Mouse (Mus musculus): ENCODE results near the gene Nemp1. TPM values are rescaled to one million over a fixed set of nuclear protein-coding genes. Genes with fewer than 3 reads are reported as not detected.

Nemp1 gene
- 10 to 100 TPM in 1 of 2 experiments, 1 to 10 TPM in 1; 8.5 to 10.1 TPM for total RNA-seq (2023)

DNA sequence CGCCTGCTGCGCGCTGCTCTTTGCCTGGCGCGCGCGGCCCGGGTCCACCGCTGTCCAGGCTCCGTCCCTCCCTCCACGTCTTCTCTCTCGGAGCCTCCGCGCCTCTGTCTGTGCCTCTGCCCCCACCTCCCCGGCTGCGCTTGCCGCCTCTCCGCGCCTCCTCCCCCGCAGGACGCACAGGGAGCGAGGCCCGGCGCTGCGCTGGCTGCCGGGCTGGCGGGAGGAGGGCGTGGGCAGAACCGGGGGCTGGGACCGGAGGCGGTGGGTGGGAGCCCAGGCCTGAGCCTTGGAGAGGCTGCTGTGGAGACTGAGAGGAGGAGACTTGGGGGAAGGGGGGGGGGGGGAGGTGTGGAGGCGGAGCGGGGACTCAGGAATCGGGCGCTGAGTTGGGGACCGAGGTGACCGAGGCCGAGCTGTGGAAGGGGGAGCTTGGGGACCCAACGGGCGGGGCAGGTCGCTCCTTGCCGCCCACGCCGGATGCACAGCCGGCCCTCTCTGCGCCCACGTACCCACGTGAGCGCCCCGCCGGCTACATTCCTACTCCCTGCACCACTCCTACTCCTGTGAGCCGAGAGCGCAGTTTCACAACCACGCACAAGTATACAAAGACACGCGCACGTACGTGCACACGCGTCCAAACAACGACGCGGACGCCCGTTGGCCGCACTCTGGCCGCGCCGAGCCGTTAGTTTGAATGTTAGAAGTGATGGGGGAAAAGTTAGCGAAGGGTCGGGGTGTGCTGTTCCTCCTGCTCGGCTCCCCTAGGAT is at the start of gene Nemp1:
TSS of gene Nemp1 (plus strand) at position 401 of the 768 bp plus-strand sequence.

DNA sequence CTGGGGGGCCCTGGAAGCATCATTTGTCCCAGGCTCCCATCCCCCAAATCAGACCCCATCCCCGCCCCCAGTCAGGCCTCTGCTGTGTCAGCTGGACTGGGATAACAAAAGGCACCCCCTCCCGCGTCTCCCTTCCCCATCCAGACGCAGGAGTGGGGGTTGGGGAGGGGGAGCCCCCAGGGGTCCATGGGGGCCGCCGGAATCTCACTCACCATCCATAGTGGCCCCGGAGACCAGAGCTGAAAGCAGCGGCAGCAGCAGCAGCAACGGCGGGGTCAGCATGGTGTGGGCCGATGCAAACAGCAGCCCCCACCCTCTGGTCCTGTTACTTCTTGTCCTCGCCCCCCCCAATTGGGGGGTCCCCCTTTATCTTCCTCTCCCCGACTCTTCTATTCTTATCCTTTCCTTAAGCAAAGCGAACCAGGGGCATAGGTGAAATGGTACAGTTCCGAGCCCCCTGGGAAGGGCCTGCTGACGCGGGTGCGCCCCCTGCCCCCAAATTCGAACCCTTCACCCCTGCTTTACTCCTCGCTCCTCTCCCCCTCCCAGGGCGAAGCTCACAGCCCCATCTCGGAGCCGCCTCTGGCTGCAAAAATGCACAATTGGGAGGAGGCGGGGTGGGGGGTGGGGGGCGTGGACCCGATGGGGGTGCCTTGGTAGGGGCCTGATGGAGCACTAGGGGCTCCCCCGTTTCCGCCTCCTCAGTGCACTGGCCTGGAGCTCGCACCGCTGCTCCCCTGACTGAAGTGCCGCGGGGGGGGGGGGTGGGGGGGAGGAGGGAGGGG is 46.1 kb upstream of the Nemp1 start, which contains the start of gene Lrp1:
TSS of gene Lrp1 (minus strand) at position 743 of the 785 bp plus-strand sequence.

DNA sequence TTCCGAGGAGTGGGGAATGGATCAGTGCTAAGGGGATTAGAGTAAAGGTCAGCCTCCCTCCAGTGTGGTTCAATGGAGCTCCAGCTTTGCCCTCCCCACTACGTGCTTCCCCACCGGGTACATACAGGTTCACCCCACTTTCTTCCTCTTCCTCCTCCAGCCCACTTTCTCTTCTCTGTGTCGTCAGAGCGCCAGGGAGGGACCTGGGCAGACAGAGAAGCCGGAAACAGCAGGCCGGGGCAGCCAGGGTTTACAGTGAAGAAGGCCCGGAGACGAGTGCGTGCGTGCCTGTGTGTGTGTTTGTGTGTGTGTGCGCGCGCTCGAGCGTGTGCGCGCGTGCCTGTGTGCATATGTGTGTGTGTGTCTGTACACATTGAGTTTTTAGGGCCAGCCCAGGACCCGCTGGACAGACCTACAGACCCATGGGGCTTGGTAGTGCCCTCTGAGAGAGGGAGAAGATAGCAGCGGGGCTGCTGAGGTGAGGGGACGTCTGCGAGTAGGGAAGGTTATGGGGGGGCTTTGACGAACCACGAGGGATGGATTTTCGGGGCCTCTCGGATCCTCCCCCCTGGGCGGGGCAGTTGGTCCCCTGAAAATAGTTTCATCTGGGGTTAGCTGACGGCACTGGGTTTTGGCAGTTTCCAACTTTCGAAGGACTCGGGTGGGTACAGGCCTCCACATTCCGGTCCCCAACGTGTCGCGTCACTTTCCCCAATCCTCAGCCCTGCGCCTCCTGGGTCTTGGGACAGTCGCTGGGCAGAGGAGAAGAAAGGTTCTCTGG is 23.7 kb upstream of the Nemp1 start, which contains the start of gene Stat6:
TSS of gene Stat6 (plus strand) at position 215 of the 781 bp plus-strand sequence.

DNA sequence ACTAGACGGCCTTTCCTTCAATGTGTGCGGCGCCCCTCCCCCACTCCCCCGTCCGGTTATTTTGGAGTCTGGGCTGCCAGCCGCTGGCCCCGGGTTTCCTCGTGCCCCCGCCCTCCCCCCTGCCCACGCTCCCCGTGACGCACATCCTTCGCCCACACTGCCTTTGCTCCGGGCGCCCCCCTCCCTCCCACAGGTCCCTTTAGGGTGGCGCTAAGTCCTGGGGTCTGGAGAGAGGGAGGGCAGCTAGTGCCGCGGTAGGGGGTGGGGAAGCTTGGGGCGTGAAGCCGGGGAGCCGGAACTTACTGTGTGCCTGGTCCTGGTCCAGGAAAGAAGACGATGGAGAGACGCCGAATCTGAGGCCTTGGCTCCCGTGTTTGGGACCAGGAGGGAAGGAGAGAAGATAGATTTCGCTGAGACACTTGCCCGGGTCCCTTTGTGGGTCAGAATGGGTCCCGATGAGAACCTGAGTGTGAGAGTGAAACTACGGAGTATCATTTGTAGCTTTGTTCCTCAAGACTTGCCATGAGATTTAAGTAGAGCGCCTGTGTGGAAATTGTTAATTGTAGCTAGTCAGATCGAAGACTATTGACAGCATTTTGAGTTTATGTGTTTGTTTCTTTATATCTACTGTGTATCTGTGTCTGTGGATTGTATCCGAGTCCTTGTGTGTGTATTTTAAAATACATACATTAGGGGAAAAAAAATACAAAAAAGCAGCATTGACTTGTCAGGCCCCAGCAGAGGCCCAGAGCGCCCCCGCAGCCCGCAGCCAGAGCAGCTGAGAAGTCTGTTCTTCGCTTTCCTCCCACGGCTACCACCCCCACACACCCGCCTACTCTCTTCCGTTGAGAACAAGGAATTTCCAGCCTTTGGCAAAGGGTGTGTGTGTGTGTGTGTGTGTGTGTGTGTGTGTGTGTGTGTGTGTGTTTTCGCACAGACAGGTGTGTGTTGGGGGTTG is 1.7 kb downstream of the Nemp1 start, which contains the start of gene Nab2:
TSS of gene Nab2 (minus strand) at position 476 of the 958 bp plus-strand sequence.

DNA sequence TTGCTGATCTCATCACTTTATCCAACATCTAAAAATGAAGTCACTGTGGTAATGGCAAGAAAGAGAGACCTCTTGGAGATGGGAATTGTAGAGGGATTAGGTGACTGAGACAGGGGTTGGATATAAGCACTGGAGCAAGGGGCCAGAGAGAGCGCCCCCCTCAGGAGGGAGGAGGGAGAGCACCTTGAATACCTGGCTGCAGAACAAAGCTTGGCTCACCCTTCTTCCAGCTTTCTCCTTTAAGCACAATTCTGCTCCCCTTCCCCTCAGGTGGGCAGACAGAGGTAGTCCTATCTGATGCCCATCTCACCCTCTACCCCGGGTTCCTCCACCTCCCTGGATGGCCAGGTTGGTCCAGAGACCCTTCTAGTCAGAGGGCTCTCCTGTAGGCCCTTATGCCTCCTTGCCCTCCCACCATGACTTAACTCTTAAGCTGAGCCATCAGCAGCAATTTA is 38.1 kb downstream of the Nemp1 start, which contains the start of gene Myo1a:
TSS of gene Myo1a (plus strand) at position 405 of the 455 bp plus-strand sequence.

DNA sequence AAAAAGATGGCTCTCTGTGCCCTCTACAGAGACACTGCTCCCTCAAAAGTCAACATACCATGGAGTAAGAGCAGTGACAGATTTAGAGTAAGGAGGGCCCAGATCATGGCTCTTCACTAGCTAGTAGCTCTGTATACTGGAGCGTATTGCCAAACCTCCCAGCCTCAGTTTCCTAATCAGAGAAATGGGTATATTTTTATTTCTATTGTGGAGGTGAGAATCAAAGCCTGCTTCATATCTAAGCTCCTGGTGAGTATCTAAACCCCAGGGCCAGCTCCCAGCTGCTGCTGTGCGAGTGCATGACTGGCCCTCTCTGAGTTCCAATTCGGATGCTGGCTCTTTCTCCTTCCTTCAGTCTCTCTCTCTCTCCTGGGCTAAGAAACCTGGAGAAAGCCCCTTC is 57.5 kb downstream of the Nemp1 start, which contains the start of gene Tac2:
TSS of gene Tac2 (plus strand) at position 301 of the 400 bp plus-strand sequence.

DNA sequence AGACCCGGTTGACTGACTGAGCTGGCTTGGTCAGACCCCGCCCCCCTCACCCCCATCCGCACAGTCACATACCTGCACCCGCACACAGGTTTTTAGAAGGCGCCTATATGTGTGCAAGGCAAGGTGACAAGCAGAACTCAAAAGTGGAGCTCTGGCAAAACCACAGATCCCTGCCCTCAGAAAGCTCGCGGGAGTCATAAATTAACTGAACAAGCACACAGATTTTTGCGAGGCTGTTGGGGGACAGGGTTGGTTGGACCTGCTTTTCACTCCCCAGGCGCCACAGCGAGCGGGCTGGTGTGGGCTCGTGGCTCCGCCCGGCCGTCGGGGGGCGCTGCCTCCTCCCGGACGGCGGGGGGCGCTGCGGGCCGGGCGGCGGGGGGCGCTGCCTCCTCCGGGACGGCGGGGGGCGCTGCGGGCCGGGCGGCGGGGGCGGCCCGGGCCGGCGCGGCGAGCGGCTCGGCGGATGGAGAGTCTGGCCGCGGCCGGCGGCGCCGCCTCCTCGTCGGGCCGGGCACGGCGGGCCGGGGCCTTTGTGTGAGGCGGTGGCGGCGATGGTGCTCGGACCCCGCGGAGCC is 72.5 kb downstream of the Nemp1 start, which contains the start of gene Zbtb39:
TSS of gene Zbtb39 (plus strand) at position 456 of the 578 bp plus-strand sequence.

Other genes starting within 250 kb of the Nemp1 start
- gene Stac3, start 165.2 kb upstream of the Nemp1 start, total RNA-seq (2023), result 1 to 10 TPM; 1.7 to 4.4 TPM
- not detected for gene Ndufa4l2, start 151.9 kb upstream of the Nemp1 start, total RNA-seq (2023)
- 10 to 100 TPM; 26.5 to 28.3 TPM for gene Shmt2, start 144.5 kb upstream of the Nemp1 start, total RNA-seq (2023)
- not detected for gene Nxph4, start 132.3 kb upstream of the Nemp1 start, total RNA-seq (2023)
- gene Lrp1, start 45.8 kb upstream of the Nemp1 start, total RNA-seq (2023), result 100 to 1,000 TPM in 1 of 2 experiments, 10 to 100 TPM in 1; 82.2 to 126 TPM
- 100 to 1,000 TPM; 214 to 227 TPM for gene Stat6, start 23.9 kb upstream of the Nemp1 start, total RNA-seq (2023)
- gene Nab2, start 1.7 kb downstream of the Nemp1 start, total RNA-seq (2023), result 1 to 10 TPM in 1 of 2 experiments, under 1 TPM in 1; 0.58 to 2.0 TPM
- gene Myo1a, start 38.3 kb downstream of the Nemp1 start, total RNA-seq (2023), result under 1 TPM; 0.27 to 0.42 TPM
- gene Tac2, start 57.6 kb downstream of the Nemp1 start, total RNA-seq (2023), result 1 to 10 TPM in 1 of 2 experiments, under 1 TPM in 1; 0.60 to 1.5 TPM
- gene Zbtb39, start 72.6 kb downstream of the Nemp1 start, total RNA-seq (2023), result 10 to 100 TPM; 17.7 to 17.8 TPM
- gene Gpr182, start 84.8 kb downstream of the Nemp1 start, total RNA-seq (2023), result under 1 TPM; 0.15 to 0.22 TPM
- gene Rdh1, start 92.8 kb downstream of the Nemp1 start, total RNA-seq (2023), result under 1 TPM; 0.20 to 0.75 TPM
- not detected for gene Rdh16f1, start 92.9 kb downstream of the Nemp1 start, total RNA-seq (2023)
- gene Rdh9, start 109.5 kb downstream of the Nemp1 start, total RNA-seq (2023), result under 1 TPM; 0.42 to 0.44 TPM
- gene Rdh16, start 134.3 kb downstream of the Nemp1 start, total RNA-seq (2023), result under 1 TPM; 0.18 to 0.24 TPM
- gene Rdh19, start 183.0 kb downstream of the Nemp1 start, total RNA-seq (2023), result not detected
- not detected for gene Rdh16f2, start 199.6 kb downstream of the Nemp1 start, total RNA-seq (2023)
- not detected for gene Rdh7, start 221.9 kb downstream of the Nemp1 start, total RNA-seq (2023)
- gene Sdr9c7, start 231.6 kb downstream of the Nemp1 start, total RNA-seq (2023), result not detected